In the genomic region with DNA sequence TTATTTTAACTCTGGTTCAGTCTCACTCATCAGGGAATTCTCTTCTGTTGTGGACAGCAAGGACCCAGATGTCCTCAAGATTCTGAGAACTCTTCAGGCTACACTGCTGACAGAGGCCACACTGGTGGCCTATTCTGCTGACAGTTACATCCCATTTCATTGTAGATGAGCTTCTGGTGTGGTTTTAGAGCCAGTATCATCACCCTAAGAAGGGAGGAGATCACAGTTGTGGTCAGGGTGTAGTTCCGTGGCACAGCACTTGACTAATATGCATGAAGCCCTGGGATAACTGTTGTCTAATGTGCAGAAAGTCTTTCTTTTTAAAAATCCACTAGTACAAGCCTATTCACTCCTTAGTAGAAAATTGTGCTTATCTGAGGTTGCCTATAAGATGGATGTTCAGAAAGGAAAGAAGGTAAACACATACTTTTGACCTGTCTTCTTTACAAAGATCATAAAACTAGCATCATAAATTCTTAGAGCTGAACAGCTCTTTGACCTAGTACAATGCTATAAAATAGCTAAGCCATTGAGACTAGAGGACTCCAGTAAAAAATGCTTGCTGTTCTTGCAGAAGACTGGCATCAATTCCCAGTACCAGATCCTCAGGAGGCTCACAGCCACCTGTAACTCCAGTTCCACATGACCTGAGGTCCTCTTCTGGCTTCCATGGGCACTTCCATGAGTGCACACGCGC, we compare ENCODE assay signal across 21 mouse cellular contexts. TPM values are rescaled to one million over a fixed set of nuclear protein-coding genes. Genes with fewer than 3 reads are reported as not detected.
DNase-seq lines count a peak whose midpoint lies in the region; ATAC-seq and TF ChIP-seq lines count a peak whose summit lies in the region.
"Had no signal": no experiment of that assay in that cellular context is flagged by ENCODE, and none has a peak within 500 bp of the region (broad histone marks: within the 10 kb centered on the region; RNA-seq: fewer than 3 reads in every experiment).

No protein-coding gene starts in this region.

- H3K4me3 ChIP-seq in thymus, adult 2 months (ENCODE audit: control insufficient read depth, insufficient read depth, low read length) = no peak overlapping the region
- no peak overlapping the region for H3K4me3 ChIP-seq in small intestine, adult 2 months (ENCODE audit: low read depth, low read length)
- no peak overlapping the region for H3K4me3 ChIP-seq in midbrain, embryonic 10.5 days
- H3K4me3 ChIP-seq in forebrain, embryonic 15.5 days = no peak overlapping the region
- H3K4me3 ChIP-seq: forebrain, embryonic 13.5 days; heart, embryonic 10.5 days; hindbrain, embryonic 13.5 days; kidney, embryonic 15.5 days; liver, embryonic 13.5 days; lung, embryonic 15.5 days had no signal

- H3K27me3 ChIP-seq in thymus, adult 2 months (ENCODE audit: control insufficient read depth, insufficient read depth, low read length) = no peaks in the 10 kb centered on the region
- H3K27me3 ChIP-seq in small intestine, adult 2 months (ENCODE audit: control insufficient read depth, insufficient read depth, low read length) = no peaks in the 10 kb centered on the region
- H3K27me3 ChIP-seq in midbrain, embryonic 10.5 days (ENCODE audit: low read depth, poor library complexity, severe bottlenecking) = no peaks in the 10 kb centered on the region
- no peaks in the 10 kb centered on the region for H3K27me3 ChIP-seq in forebrain, embryonic 15.5 days
- H3K27me3 ChIP-seq: forebrain, embryonic 13.5 days; hindbrain, embryonic 13.5 days; kidney, embryonic 15.5 days; liver, embryonic 13.5 days; lung, embryonic 15.5 days; Patski had no signal

- H3K27ac ChIP-seq in thymus, adult 2 months (ENCODE audit: control insufficient read depth, insufficient read depth, low read length) = peak overlapping the region; percentile 98
- peak overlapping the region; percentile 17; the same call in 1 of the 2 replicates for H3K27ac ChIP-seq in small intestine, adult 2 months (ENCODE audit: insufficient read depth, low read depth, low read length)
- no peak overlapping the region for H3K27ac ChIP-seq in midbrain, embryonic 10.5 days (replicated peaks)
- H3K27ac ChIP-seq in forebrain, embryonic 15.5 days (replicated peaks) = no peak overlapping the region
- H3K27ac ChIP-seq: forebrain, embryonic 13.5 days; heart, embryonic 10.5 days; hindbrain, embryonic 13.5 days; kidney, embryonic 15.5 days; liver, embryonic 13.5 days; lung, embryonic 15.5 days had no signal

- no peak overlapping the region for H3K4me2 ChIP-seq in forebrain, embryonic 15.5 days (replicated peaks)
- H3K4me2 ChIP-seq: forebrain, embryonic 13.5 days; hindbrain, embryonic 13.5 days; kidney, embryonic 15.5 days; liver, embryonic 13.5 days; lung, embryonic 15.5 days had no signal

- H3K36me3 ChIP-seq in thymus, adult 2 months (ENCODE audit: control insufficient read depth, insufficient read depth, low read length) = peaks cover 17% of the 10 kb centered on the region
- peaks cover 3% of the 10 kb centered on the region; the same call in 1 of the 2 replicates for H3K36me3 ChIP-seq in small intestine, adult 2 months (ENCODE audit: control insufficient read depth, insufficient read depth, low read length)
- peaks cover 47% of the 10 kb centered on the region for H3K36me3 ChIP-seq in midbrain, embryonic 10.5 days
- peaks cover 13% of the 10 kb centered on the region for H3K36me3 ChIP-seq in forebrain, embryonic 15.5 days

- no peak for TF ChIP-seq POLR2A in thymus, adult 2 months (IDR thresholded peaks at IDR 0.05; ENCODE audit: control insufficient read depth, extremely low read depth, insufficient read depth, low read length, poor library complexity)
- TF ChIP-seq POLR2A in small intestine, adult 2 months (IDR thresholded peaks at IDR 0.05; ENCODE audit: low read depth, low read length) = no peak

- no peak for TF ChIP-seq CTCF in thymus, adult 2 months (IDR thresholded peaks at IDR 0.05; ENCODE audit: borderline replicate concordance, control insufficient read depth, extremely low read depth, insufficient read depth, low read length, poor library complexity)
- TF ChIP-seq CTCF in small intestine, adult 2 months (IDR thresholded peaks at IDR 0.05; ENCODE audit: extremely low read depth, insufficient read length, insufficient replicate concordance, low read depth, low read length) = no peak

- no peak overlapping the region for H3K9ac ChIP-seq in forebrain, embryonic 15.5 days (replicated peaks)
- H3K9ac ChIP-seq: forebrain, embryonic 13.5 days; hindbrain, embryonic 13.5 days; kidney, embryonic 15.5 days; liver, embryonic 13.5 days; lung, embryonic 15.5 days had no signal

- no peaks in the 10 kb centered on the region for H3K9me3 ChIP-seq in midbrain, embryonic 10.5 days (replicated peaks)
- H3K9me3 ChIP-seq in forebrain, embryonic 15.5 days = no peaks in the 10 kb centered on the region
- H3K9me3 ChIP-seq: forebrain, embryonic 13.5 days; heart, embryonic 10.5 days; hindbrain, embryonic 13.5 days; kidney, embryonic 15.5 days; liver, embryonic 13.5 days; lung, embryonic 15.5 days had no signal

- 66% methylated on average over 3 of the region's 3 CpGs for WGBS in thymus, adult 2 months
- 61% methylated on average over 3 of the region's 3 CpGs for WGBS in small intestine, adult 2 months
- WGBS in midbrain, embryonic 10.5 days = 92% methylated on average over 3 of the region's 3 CpGs
- WGBS in forebrain, embryonic 15.5 days = 90% methylated on average over 3 of the region's 3 CpGs

- H3K4me1 ChIP-seq in thymus, adult 2 months (replicated peaks; ENCODE audit: control insufficient read depth, insufficient read depth, low read length) = peaks cover 15% of the 10 kb centered on the region
- peaks cover 12% of the 10 kb centered on the region; the same call in 1 of the 2 replicates for H3K4me1 ChIP-seq in small intestine, adult 2 months (ENCODE audit: control insufficient read depth, insufficient read depth, insufficient read length, low read length)
- H3K4me1 ChIP-seq in midbrain, embryonic 10.5 days = peaks cover 9% of the 10 kb centered on the region; the same call in 1 of the 2 replicates
- peaks cover 5% of the 10 kb centered on the region; the same call in 1 of the 2 replicates for H3K4me1 ChIP-seq in forebrain, embryonic 15.5 days
- H3K4me1 ChIP-seq: kidney, embryonic 15.5 days; lung, embryonic 15.5 days had no signal

- ATAC-seq in megakaryocyte, adult 5-6 weeks (ENCODE audit: poor library complexity, severe bottlenecking) = peak; percentile 22; the same call in 1 of the 2 replicates
- ATAC-seq in forebrain, embryonic 15.5 days (replicated peaks) = no peak
- ATAC-seq: forebrain, embryonic 13.5 days; Patski had no signal

- DNase-seq in thymus, adult 2 months = no peak
- DNase-seq in thymus, adult 18-20 months = no peak
- no peak for DNase-seq in midbrain, embryonic 10.5 days (ENCODE audit: low spot score)
- DNase-seq in urinary bladder, postnatal 36 days (ENCODE audit: low spot score in 2 of 2) = no peak
- DNase-seq in spleen, postnatal 36 days (ENCODE audit: low spot score in 2 of 2) = no peak
- DNase-seq: adrenal gland, postnatal 10 days; cerebellum, adult 9-10 months; gastrocnemius, postnatal 14 days; heart, postnatal 10 days; liver, embryonic 13.5 days; lung, postnatal 4 days; midbrain, embryonic 14.5 days had no signal

RNA-seq across cellular contexts. Expression of gene Xrn1, which starts 5.3 kb away (rescaled TPM):
- polyA plus RNA-seq in thymus, adult 2 months (2012; rRNA removed) = 15.7 and 16.2 TPM in 2 replicates
- total RNA-seq in megakaryocyte, adult 5-6 weeks (2015) = 28.8 and 29.3 TPM in 2 replicates
- 41.5 and 56.5 TPM in 2 replicates for total RNA-seq in megakaryocyte, adult 5-6 weeks (2017)
- polyA plus RNA-seq in small intestine, adult 2 months (2012; rRNA removed) = 0.77 and 1.8 TPM in 2 replicates
- 19.7 and 20.9 TPM in 2 replicates for polyA plus RNA-seq in midbrain, embryonic 10.5 days (2016; fragmentation: Nextera tagmentation; extraction: Ambion mirVana)
- 18.0 and 18.8 TPM in 2 replicates for polyA plus RNA-seq in forebrain, embryonic 15.5 days (2015; fragmentation: Nextera tagmentation; extraction: Ambion mirVana)

Comparison
In these comparisons a context has a peak if more than half of its experiments do, and no peak if none do; other contexts are left out.
1. H3K27ac ChIP-seq: peak in thymus, adult 2 months (single experiment) and small intestine, adult 2 months (single experiment); none in midbrain, embryonic 10.5 days (single experiment) and forebrain, embryonic 15.5 days (single experiment).